Mouse (Mus musculus) embryonic facial prominence, embryonic 11.5 days (tissue): Measurements from ENCODE around the gene Mier1. TPM values are rescaled to one million over a fixed set of nuclear protein-coding genes. Genes with fewer than 3 reads are reported as not detected.

Source experiments
- ATAC-seq: fragments of 200-750 bp; cut with Nextera tagmentation; replicated peaks from 2 replicates; pipeline ENCODE4 v1.8.0; 2017; ENCODE audit warnings: low read depth; ENCODE audit not compliant: insufficient number of reproducible peaks, low FRiP score, low TSS enrichment
- DNase-seq: peaks from one replicate; pipeline ENCODE4 v3.0.0-alpha.2; 2015; ENCODE audit warnings: low spot score
- H3K27ac ChIP-seq: fragments of 300-500 bp; sonication (generic); replicated peaks from 2 replicates; pipeline ENCODE4 v1.5.1; 2014; ENCODE audit warnings: mild to moderate bottlenecking, low read depth, low read length, control low read depth
- H3K27me3 ChIP-seq: fragments of 300-500 bp; sonication (generic); 2 replicates; pipeline ENCODE4 v1.6.1; 2014; ENCODE audit warnings: mild to moderate bottlenecking, low read length, moderate library complexity, mixed read lengths; ENCODE audit not compliant: control insufficient read depth, insufficient read depth
- H3K36me3 ChIP-seq: fragments of 300-500 bp; sonication (generic); replicated peaks from 2 replicates; pipeline ENCODE4 v1.6.1; 2014; ENCODE audit warnings: low read depth, mild to moderate bottlenecking, low read length, moderate library complexity, mixed read lengths; ENCODE audit not compliant: control insufficient read depth, insufficient read depth
- H3K4me1 ChIP-seq: fragments of 300-500 bp; sonication (generic); 2 replicates; pipeline ENCODE4 v1.6.1; 2014; ENCODE audit warnings: low read length, mixed read lengths; ENCODE audit not compliant: control insufficient read depth, insufficient read depth
- H3K4me2 ChIP-seq: fragments of 300-500 bp; sonication (generic); 2 replicates; pipeline ENCODE4 v1.6.1; 2014; ENCODE audit warnings: low read depth, mild to moderate bottlenecking, control low read depth, low read length, moderate library complexity
- H3K4me3 ChIP-seq: fragments of 300-500 bp; sonication (generic); 2 replicates; pipeline ENCODE4 v1.5.1; 2014; ENCODE audit warnings: low read depth, low read length, control low read depth
- H3K9ac ChIP-seq: fragments of 300-500 bp; sonication (generic); replicated peaks from 2 replicates; pipeline ENCODE4 v1.6.1; 2014; ENCODE audit warnings: mild to moderate bottlenecking, control low read depth, low read length
- H3K9me3 ChIP-seq: fragments of 300-500 bp; sonication (generic); replicated peaks from 2 replicates; pipeline ENCODE4 v1.6.1; 2016; ENCODE audit warnings: mild to moderate bottlenecking, low read length, inconsistent platforms, mixed read lengths; ENCODE audit not compliant: control insufficient read depth
- WGBS: fragments of 180-500 bp; shearing (Covaris S2); extraction: QIAGEN DNeasy Blood & Tissue Kit; methylation state at CpG from one replicate; pipeline ENCODE4 v1.1.7; 2014; 5-methylcytosine and 5-hydroxymethylcytosine counted together
- polyA plus RNA-seq: library from polyadenylated mRNA; unstranded; fragments of >200 nt; fragmentation: Nextera tagmentation; extraction: Ambion mirVana; gene quantifications from 2 replicates; pipeline ENCODE4 v1.2.1, GENCODE M21; 2014

Mier1 gene
- polyA plus RNA-seq, 1 experiment from 2014 or later, result 40.5 TPM

- Histone ChIP-seq H3K9me3 (no peaks in the 10 kb centered on the region), H3K9ac (no peak overlapping the region; the same call in 1 of the 2 replicates), H3K4me2 (peak overlapping the region; percentile 60), H3K36me3 (no peaks in the 10 kb centered on the region), H3K27ac (no peak overlapping the region), H3K4me3 (peak overlapping the region; percentile 91), H3K4me1 (no peaks in the 10 kb centered on the region; the same call in 1 of the 2 replicates), H3K27me3 (no peaks in the 10 kb centered on the region)
- WGBS, result 67% methylated on average over 7 of the region's 7 CpGs
- DNase-seq (peak; percentile 3), ATAC-seq (no peak)
Observed at GRCm38 (mm10) chr4:103112651-103113050, 1.5 kb upstream of the Mier1 start.

DNA sequence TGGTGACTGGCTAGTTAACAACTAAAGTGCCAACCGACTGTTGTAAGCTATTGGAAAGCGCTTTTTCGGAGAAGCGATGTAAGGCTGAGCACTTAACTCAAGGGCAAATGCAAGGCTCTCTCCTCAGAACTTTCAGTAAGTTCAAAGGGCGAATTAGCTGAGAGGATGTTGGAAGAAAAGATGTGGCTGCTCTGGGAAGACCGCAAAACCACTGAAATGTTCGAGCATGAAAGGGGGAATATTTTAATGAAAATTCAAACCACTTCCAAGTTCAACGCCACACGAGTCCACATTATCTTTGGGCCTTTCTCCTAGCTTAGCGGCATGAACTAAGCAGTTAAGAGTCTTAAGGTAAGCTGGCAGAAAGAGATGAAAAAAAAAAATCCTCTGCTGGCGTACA is 788 bp upstream of the Mier1 start:
- Histone ChIP-seq H3K4me2 (peak overlapping the region; percentile 60), H3K27ac (peak overlapping the region; percentile 97), H3K9ac (peak overlapping the region; percentile 86), H3K9me3 (no peaks in the 10 kb centered on the region), H3K27me3 (no peaks in the 10 kb centered on the region), H3K4me3 (peak overlapping the region; percentile 91), H3K36me3 (no peaks in the 10 kb centered on the region), H3K4me1 (no peaks in the 10 kb centered on the region; the same call in 1 of the 2 replicates)
- DNase-seq, result no peak
- ATAC-seq, result no peak
- 15% methylated on average over 11 of the region's 11 CpGs for WGBS

DNA sequence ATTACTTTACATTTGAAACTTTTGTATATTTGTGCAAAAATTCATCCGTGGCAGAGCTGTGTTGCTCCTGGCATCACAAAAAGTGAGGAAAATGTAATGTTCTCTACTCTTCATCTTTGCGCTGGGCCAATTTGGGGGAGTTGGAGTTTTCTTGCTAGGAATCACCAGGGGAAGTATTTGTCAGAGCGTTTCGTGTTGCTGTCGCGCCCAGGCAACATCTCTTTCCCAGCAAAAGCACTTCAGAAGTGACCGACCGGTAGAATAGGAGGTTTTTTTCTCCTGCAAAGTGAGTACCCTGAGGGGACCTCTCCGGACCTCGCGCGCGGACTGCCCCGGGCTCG is 4.7 kb downstream of the Mier1 start:
- H3K4me1 ChIP-seq, result no peaks in the 10 kb centered on the region
- ATAC-seq (peak; percentile 0; the same call in 1 of the 2 replicates), DNase-seq (no peak)
- H3K4me2 ChIP-seq, result peak overlapping the region; percentile 73
- H3K36me3 ChIP-seq, result no peaks in the 10 kb centered on the region
- H3K9ac ChIP-seq, result peak overlapping the region; percentile 95
- peak overlapping the region; percentile 88 for H3K4me3 ChIP-seq
- no peaks in the 10 kb centered on the region for H3K9me3 ChIP-seq
- H3K27me3 ChIP-seq, result no peaks in the 10 kb centered on the region
- WGBS, result under 1% methylated on average over 15 of the region's 15 CpGs
- H3K27ac ChIP-seq, result peak overlapping the region; percentile 93

GRCm38 (mm10) chr4:103119229-103120027 is 5.2 kb downstream of the Mier1 start:
- Histone ChIP-seq H3K4me2 (peak overlapping the region; percentile 73), H3K9ac (peak overlapping the region; percentile 95), H3K36me3 (no peaks in the 10 kb centered on the region), H3K4me3 (peak overlapping the region; percentile 88), H3K27me3 (no peaks in the 10 kb centered on the region), H3K9me3 (no peaks in the 10 kb centered on the region), H3K27ac (peak overlapping the region; percentile 93), H3K4me1 (no peaks in the 10 kb centered on the region)
- WGBS, result under 1% methylated on average over 98 of the region's 111 CpGs
- ATAC-seq (peak; percentile 61), DNase-seq (peak; percentile 84)

DNA sequence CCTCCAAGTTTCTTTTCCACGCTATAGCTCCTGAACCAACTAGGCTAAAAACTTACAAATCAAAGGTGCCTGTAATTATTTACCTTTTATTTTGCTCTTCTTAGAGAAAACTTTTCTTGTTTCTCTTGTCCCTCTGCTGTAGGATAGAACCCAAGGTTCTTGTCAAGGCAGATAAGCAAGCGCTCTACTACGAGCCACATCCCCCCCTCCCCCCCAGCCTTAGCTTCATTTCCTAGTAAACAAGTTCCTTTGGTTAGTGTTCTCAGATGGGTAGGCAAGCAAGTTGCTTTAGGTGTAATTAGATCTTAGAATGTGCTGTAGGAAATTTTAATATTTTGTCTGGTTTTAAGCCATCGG is 5.8 kb downstream of the Mier1 start:
- Histone ChIP-seq H3K27ac (peak overlapping the region; percentile 93), H3K36me3 (no peaks in the 10 kb centered on the region), H3K27me3 (no peaks in the 10 kb centered on the region), H3K4me2 (peak overlapping the region; percentile 73), H3K9ac (peak overlapping the region; percentile 95), H3K9me3 (no peaks in the 10 kb centered on the region), H3K4me1 (no peaks in the 10 kb centered on the region), H3K4me3 (peak overlapping the region; percentile 88)
- DNase-seq (peak; percentile 25), ATAC-seq (no peak)
- WGBS, result 13% methylated on average over 4 of the region's 4 CpGs

DNA sequence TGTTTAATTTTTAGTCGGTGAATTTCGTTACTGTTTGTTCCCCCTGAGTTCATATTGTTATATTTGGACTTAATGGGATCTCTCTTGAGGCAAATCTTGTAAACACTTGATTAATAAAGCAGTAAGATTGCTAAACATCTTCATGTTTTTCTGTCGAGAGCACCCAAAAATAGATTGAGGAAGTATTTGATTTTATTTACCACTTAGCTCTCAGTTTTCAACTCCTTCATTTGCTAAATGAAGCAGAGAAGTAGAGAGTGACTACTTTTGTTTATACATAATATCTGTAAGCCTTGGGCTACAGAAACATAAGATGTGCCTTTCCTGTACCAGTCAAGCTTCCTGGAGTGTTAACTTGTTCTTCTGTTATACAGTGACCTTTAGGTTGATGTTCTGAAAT is 6.2 kb downstream of the Mier1 start:
- Histone ChIP-seq H3K9ac (no peak overlapping the region), H3K9me3 (no peaks in the 10 kb centered on the region), H3K27ac (no peak overlapping the region), H3K36me3 (no peaks in the 10 kb centered on the region), H3K4me1 (no peaks in the 10 kb centered on the region), H3K27me3 (no peaks in the 10 kb centered on the region), H3K4me3 (peak overlapping the region; percentile 88; the same call in 1 of the 2 replicates), H3K4me2 (peak overlapping the region; percentile 73)
- WGBS, result 49% methylated on average over 3 of the region's 3 CpGs
- DNase-seq (no peak), ATAC-seq (no peak)

DNA sequence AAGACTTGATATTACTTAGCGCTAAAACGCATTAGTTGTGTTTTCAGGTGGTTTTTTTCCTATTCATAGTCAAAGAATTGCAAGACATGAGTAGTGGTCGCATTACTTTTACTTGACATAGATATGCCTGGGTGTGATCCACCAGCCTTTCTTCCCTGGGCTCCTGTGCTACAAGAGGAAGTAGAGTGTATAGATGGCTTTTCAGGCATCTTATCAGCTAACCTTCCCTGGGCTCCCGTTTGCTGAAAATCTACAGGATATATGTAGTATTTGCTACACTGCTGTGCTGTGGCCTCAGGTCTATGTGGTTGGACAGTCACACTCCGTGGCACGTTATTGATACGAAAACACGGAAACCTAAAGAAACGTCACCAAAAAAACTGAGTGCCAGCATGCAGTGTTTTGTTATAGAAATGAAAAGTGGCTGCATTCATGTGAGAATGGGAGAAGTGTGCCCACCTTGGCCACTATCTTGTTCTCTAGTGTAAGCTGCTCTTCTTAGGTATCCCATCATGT is 6.7 kb downstream of the Mier1 start:
- no peak overlapping the region for H3K9ac ChIP-seq
- DNase-seq, result no peak
- H3K9me3 ChIP-seq, result no peaks in the 10 kb centered on the region
- H3K4me1 ChIP-seq, result no peaks in the 10 kb centered on the region
- H3K27me3 ChIP-seq, result no peaks in the 10 kb centered on the region
- H3K4me2 ChIP-seq, result no peak overlapping the region
- WGBS, result 85% methylated on average over 9 of the region's 9 CpGs
- no peak for ATAC-seq
- no peaks in the 10 kb centered on the region for H3K36me3 ChIP-seq
- H3K4me3 ChIP-seq, result no peak overlapping the region
- H3K27ac ChIP-seq, result no peak overlapping the region

DNA sequence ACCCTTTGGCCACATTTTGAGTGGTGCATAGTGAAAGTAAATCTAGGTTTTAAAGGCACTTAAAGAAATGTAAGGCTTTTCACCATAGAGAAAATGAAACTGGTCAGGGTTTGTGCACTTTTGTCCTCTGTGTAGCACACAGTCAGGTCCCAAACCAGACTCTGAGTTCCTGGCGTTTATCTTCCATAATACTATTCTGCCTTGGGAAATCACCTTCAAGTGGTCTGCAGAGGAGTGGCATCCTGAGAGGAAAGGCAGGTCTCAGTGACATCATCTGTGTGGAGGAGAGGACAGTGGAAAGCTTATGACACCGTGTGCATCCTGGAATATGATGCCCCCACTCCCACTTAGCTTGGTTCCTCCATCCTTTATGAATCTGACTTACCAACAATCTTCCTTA is 8.9 kb downstream of the Mier1 start:
- no peak for DNase-seq
- WGBS, result 63% methylated on average over 2 of the region's 2 CpGs
- Histone ChIP-seq H3K9me3 (no peaks in the 10 kb centered on the region), H3K4me3 (no peak overlapping the region), H3K27me3 (no peaks in the 10 kb centered on the region), H3K4me2 (no peak overlapping the region), H3K36me3 (no peaks in the 10 kb centered on the region), H3K27ac (no peak overlapping the region), H3K9ac (no peak overlapping the region), H3K4me1 (no peaks in the 10 kb centered on the region)
- no peak for ATAC-seq
